Mouse (Mus musculus): ENCODE measurements around the gene Rhbdd3.

DNA sequence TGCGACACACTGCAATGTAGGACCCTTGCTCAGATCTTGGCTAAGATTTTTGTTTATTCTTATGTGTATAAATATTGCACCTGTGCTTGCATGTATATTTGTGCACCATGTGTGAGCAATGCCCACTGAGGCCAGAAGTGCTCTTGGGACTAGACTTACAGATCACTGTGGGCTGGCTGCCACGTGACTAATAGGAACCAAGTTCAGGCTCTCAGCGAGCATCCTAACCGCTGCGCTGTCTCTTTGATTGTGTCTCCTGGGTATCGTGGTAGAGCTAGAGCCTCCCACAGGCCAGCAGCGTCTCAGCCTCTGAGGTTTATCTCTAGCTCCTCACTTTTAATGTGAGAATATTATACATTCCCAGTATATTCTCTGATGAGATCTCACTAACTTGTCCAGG, 14.9 kb downstream of the Rhbdd3 start:
- no peak for TF ChIP-seq CTCF (IDR thresholded peaks at IDR 0.05; ENCODE audit: borderline replicate concordance, extremely low read depth, insufficient read depth, insufficient read length)
- TF ChIP-seq POLR2A (IDR thresholded peaks at IDR 0.05; ENCODE audit: borderline replicate concordance, extremely low read depth, insufficient read depth, insufficient read length, poor library complexity, severe bottlenecking): no peak

All from brain, embryonic 14.5 days (tissue).